Mouse (Mus musculus) thymus, adult 2 months (tissue): Measurements from ENCODE around the gene Efhd1.

ENCODE experiments used
- CTCF ChIP-seq: fragments of 200-500 bp; IDR thresholded peaks from 2 replicates; pipeline ENCODE4 v1.5.1; 2012; ENCODE audit warnings: mild to moderate bottlenecking, control low read depth, low read length, moderate library complexity, borderline replicate concordance; ENCODE audit not compliant: control insufficient read depth, poor library complexity, insufficient read depth; ENCODE audit errors: extremely low read depth
- POLR2A ChIP-seq: fragments of 200-500 bp; IDR thresholded peaks from 2 replicates; pipeline ENCODE4 v1.6.1; 2012; ENCODE audit warnings: mild to moderate bottlenecking, low read length, control low read depth, moderate library complexity; ENCODE audit not compliant: control insufficient read depth, poor library complexity, insufficient read depth; ENCODE audit errors: extremely low read depth

DNA sequence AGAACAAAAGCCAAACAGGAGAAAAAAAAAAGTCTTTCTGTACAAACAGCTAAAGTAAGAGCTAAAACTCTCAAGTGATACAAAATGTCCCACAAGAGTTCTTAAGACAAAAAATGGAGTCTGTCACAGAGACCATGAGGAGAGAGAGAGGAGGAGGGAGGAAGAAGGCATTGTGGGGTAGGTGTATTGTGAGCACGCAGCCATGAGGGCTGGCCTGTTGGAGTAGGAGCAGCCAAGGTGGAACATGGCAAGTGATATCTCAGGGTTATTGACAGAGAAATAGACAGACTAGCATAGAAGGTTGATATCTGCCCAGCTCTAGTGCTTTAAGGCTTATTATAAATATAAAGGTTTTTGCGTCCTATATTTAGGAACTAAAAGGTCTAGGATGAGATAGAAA, 48.5 kb downstream of the Efhd1 start:
- TF ChIP-seq CTCF (no peak), POLR2A (no peak)
